Mouse (Mus musculus) intestine, embryonic 14.5 days (tissue): ENCODE measurements around the gene Slc8a1. TPM values are rescaled to one million over a fixed set of nuclear protein-coding genes. Genes with fewer than 3 reads are reported as not detected.
A peak's percentile ranks its signal among the peaks of the same experiment; 100 is the strongest.

Experiments
- ATAC-seq: fragments of 200-750 bp; cut with Nextera tagmentation; replicated peaks from 2 replicates; pipeline ENCODE4 v1.8.0; 2017; ENCODE audit warnings: low read depth, moderate number of reproducible peaks, moderate TSS enrichment, moderate library complexity; ENCODE audit not compliant: low FRiP score, low TSS enrichment
- DNase-seq: peaks from one replicate; pipeline ENCODE4 v3.0.0-alpha.2; 2018; ENCODE audit warnings: low spot score
- H3K27ac ChIP-seq: fragments of 300-500 bp; sonication (generic); 2 replicates; pipeline ENCODE4 v1.5.1; 2014; ENCODE audit warnings: low read depth, mild to moderate bottlenecking, control low read depth
- H3K27me3 ChIP-seq: fragments of 300-500 bp; sonication (generic); replicated peaks from 2 replicates; pipeline ENCODE4 v1.6.1; 2014; ENCODE audit warnings: low read length, control low read depth; ENCODE audit not compliant: control insufficient read depth, insufficient read depth
- H3K36me3 ChIP-seq: fragments of 300-500 bp; sonication (generic); 2 replicates; pipeline ENCODE4 v1.6.1; 2014; ENCODE audit warnings: low read length, control low read depth; ENCODE audit not compliant: control insufficient read depth, insufficient read depth
- H3K4me1 ChIP-seq: fragments of 300-500 bp; sonication (generic); replicated peaks from 2 replicates; pipeline ENCODE4 v1.6.1; 2014; ENCODE audit warnings: low read length, control low read depth, mixed read lengths; ENCODE audit not compliant: control insufficient read depth, insufficient read depth
- H3K4me2 ChIP-seq: fragments of 300-500 bp; sonication (generic); 2 replicates; pipeline ENCODE4 v1.6.1; 2014; ENCODE audit warnings: low read length
- H3K4me3 ChIP-seq: fragments of 300-500 bp; sonication (generic); 2 replicates; pipeline ENCODE4 v1.5.1; 2014; ENCODE audit warnings: low read depth, low read length, control low read depth, mixed read lengths
- H3K9ac ChIP-seq: fragments of 300-500 bp; sonication (generic); 2 replicates; pipeline ENCODE4 v1.6.1; 2014; ENCODE audit warnings: mild to moderate bottlenecking, low read length
- H3K9me3 ChIP-seq: fragments of 300-500 bp; sonication (generic); 2 replicates; pipeline ENCODE4 v1.6.1; 2016; ENCODE audit warnings: low read length, control low read depth; ENCODE audit not compliant: control insufficient read depth
- WGBS: fragments of 180-500 bp; shearing (Covaris S2); extraction: QIAGEN DNeasy Blood & Tissue Kit; methylation state at CpG from one replicate; pipeline ENCODE4 v1.1.7; 2014; 5-methylcytosine and 5-hydroxymethylcytosine counted together
- polyA plus RNA-seq: library from polyadenylated mRNA; unstranded; fragments of >200 nt; fragmentation: Nextera tagmentation; extraction: Ambion mirVana; gene quantifications from 2 replicates; pipeline ENCODE4 v1.2.1, GENCODE M21; 2014

The Slc8a1 gene
- polyA plus RNA-seq, 1 experiment from 2014 or later = 9.2 TPM

GRCm38 (mm10) chr17:81479807-81480206, 258.4 kb downstream of the Slc8a1 start:
- Histone ChIP-seq H3K4me3 (no peak overlapping the region), H3K9ac (no peak overlapping the region), H3K27me3 (no peaks in the 10 kb centered on the region), H3K4me2 (no peak overlapping the region), H3K4me1 (peaks cover 8% of the 10 kb centered on the region; the same call in 1 of the 2 replicates), H3K9me3 (no peaks in the 10 kb centered on the region), H3K36me3 (no peaks in the 10 kb centered on the region), H3K27ac (no peak overlapping the region)
- WGBS = 66% methylated on average over 4 of the region's 4 CpGs
- DNase-seq (no peak), ATAC-seq (no peak)

GRCm38 (mm10) chr17:81477420-81477819, 260.8 kb downstream of the Slc8a1 start:
- Histone ChIP-seq H3K9ac (no peak overlapping the region), H3K4me2 (no peak overlapping the region), H3K4me1 (peaks cover 8% of the 10 kb centered on the region; the same call in 1 of the 2 replicates), H3K27me3 (no peaks in the 10 kb centered on the region), H3K4me3 (no peak overlapping the region), H3K9me3 (no peaks in the 10 kb centered on the region), H3K36me3 (no peaks in the 10 kb centered on the region), H3K27ac (no peak overlapping the region)
- ATAC-seq (no peak), DNase-seq (no peak)
- WGBS = 71% methylated on average over 1 of the region's 1 CpGs

- H3K27me3 ChIP-seq = no peaks in the 10 kb centered on the region
- H3K9ac ChIP-seq = no peak overlapping the region
- H3K4me1 ChIP-seq = peaks cover 14% of the 10 kb centered on the region
- 72% methylated on average over 3 of the region's 3 CpGs for WGBS
- no peaks in the 10 kb centered on the region for H3K36me3 ChIP-seq
- DNase-seq (no peak), ATAC-seq (no peak)
- no peak overlapping the region for H3K4me3 ChIP-seq
- H3K9me3 ChIP-seq = no peaks in the 10 kb centered on the region
- H3K27ac ChIP-seq = no peak overlapping the region
- H3K4me2 ChIP-seq = no peak overlapping the region
These were observed 264.8 kb downstream of the Slc8a1 start for GRCm38 (mm10) chr17:81473363-81473762.

DNA sequence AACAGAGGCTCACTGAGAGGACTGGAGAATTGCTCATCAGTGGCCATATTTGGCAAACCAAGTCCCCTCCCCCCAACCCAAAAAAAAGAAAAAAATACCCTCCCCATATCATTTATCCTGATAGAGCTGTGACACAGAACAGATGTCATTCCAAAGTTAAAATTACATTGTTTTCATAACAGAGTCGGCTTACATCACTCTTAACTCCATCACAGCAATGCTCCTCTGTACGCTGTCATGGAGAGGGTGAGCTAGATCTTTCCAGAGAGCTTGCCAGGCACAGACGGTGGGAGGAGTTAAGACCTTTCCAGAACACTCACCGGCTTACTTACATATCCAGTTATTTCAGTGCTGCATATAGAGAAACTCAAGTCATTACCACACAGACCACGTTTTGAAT, 269.2 kb downstream of the Slc8a1 start:
- peak; percentile 53; the same call in 1 of the 2 replicates for ATAC-seq
- H3K4me1 ChIP-seq = peaks cover 11% of the 10 kb centered on the region

DNA sequence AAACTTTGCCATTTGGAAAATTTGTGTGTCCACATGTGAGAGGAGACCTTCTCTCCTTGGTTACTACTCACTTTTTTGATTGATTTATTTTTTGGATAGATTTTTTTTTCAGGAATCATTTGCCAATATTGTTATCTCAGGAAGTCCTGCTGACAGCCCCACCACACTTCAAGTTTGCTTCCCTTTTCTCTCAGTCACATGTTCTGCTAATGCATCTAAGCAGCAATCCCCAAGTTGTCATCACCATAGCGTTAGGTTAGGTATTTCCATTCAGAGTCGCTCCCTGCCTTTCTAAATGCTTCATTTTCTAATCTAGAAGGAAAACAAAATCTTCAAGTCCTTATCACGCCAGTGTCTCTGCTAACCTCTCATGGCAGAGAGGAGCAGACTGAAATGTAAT, 278.8 kb downstream of the Slc8a1 start:
- 87% methylated on average over 3 of the region's 3 CpGs for WGBS

More for the DNA sequence above, 269.2 kb downstream of the Slc8a1 start:
- no peak overlapping the region for H3K4me3 ChIP-seq
- H3K27ac ChIP-seq = no peak overlapping the region
- no peak overlapping the region for H3K9ac ChIP-seq
- H3K36me3 ChIP-seq = no peaks in the 10 kb centered on the region
- no peak overlapping the region for H3K4me2 ChIP-seq
- no peak for DNase-seq
- no peaks in the 10 kb centered on the region for H3K27me3 ChIP-seq
- H3K9me3 ChIP-seq = no peaks in the 10 kb centered on the region
- WGBS = 34% methylated on average over 5 of the region's 5 CpGs

GRCm38 (mm10) chr17:81455977-81456376, 282.2 kb downstream of the Slc8a1 start:
- H3K4me3 ChIP-seq = no peak overlapping the region
- DNase-seq = no peak
- H3K9ac ChIP-seq = no peak overlapping the region
- no peak for ATAC-seq
- H3K9me3 ChIP-seq = no peaks in the 10 kb centered on the region
- 84% methylated on average over 7 of the region's 7 CpGs for WGBS
- no peak overlapping the region for H3K4me2 ChIP-seq
- no peak overlapping the region for H3K27ac ChIP-seq
- no peaks in the 10 kb centered on the region for H3K4me1 ChIP-seq
- no peaks in the 10 kb centered on the region for H3K36me3 ChIP-seq
- H3K27me3 ChIP-seq = no peaks in the 10 kb centered on the region

More for the DNA sequence above, 278.8 kb downstream of the Slc8a1 start:
- H3K27ac ChIP-seq = no peak overlapping the region
- H3K36me3 ChIP-seq = no peaks in the 10 kb centered on the region
- H3K9ac ChIP-seq = no peak overlapping the region
- H3K9me3 ChIP-seq = no peaks in the 10 kb centered on the region
- ATAC-seq (no peak), DNase-seq (no peak)
- H3K4me1 ChIP-seq = no peaks in the 10 kb centered on the region
- no peak overlapping the region for H3K4me3 ChIP-seq
- no peaks in the 10 kb centered on the region for H3K27me3 ChIP-seq
- no peak overlapping the region for H3K4me2 ChIP-seq

DNA sequence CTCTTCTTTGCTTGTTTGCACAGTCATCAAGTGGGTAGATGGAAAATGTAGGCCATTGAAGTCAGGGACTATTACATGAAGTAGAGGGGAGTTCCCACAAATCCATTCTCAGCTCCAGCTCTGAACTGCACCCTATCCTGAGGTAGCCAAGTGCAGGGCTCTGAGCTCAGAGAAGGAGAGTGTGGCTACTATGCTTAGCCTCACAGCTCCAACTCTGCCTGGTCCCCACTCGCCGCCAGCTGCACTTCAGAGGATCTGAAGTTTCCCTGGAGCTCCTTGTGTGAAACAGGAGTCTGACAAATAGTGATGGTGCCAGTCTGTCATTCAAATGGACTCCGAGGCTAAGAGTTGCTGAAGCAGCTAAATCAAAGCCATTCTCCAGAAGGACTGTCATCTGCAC, 282.9 kb downstream of the Slc8a1 start:
- Histone ChIP-seq H3K9ac (no peak overlapping the region), H3K4me1 (no peaks in the 10 kb centered on the region), H3K4me2 (no peak overlapping the region), H3K36me3 (no peaks in the 10 kb centered on the region), H3K9me3 (no peaks in the 10 kb centered on the region), H3K4me3 (no peak overlapping the region), H3K27ac (no peak overlapping the region), H3K27me3 (no peaks in the 10 kb centered on the region)
- ATAC-seq (no peak), DNase-seq (no peak)
- 67% methylated on average over 3 of the region's 3 CpGs for WGBS

GRCm38 (mm10) chr17:81441463-81441862, 296.7 kb downstream of the Slc8a1 start, which contains the start of gene Gm11096:
Gene Gm11096, plus strand, starts transcription at chr17:81441763.
- Histone ChIP-seq H3K4me2 (no peak within 1 kb of the TSS), H3K36me3 (no peaks in the 10 kb centered on the region), H3K9ac (no peak within 1 kb of the TSS), H3K4me3 (no peak within 1 kb of the TSS), H3K9me3 (no peaks in the 10 kb centered on the region), H3K4me1 (no peaks in the 10 kb centered on the region), H3K27ac (no peak within 1 kb of the TSS), H3K27me3 (no peaks in the 10 kb centered on the region)
- ATAC-seq (no peak), DNase-seq (no peak)

DNA sequence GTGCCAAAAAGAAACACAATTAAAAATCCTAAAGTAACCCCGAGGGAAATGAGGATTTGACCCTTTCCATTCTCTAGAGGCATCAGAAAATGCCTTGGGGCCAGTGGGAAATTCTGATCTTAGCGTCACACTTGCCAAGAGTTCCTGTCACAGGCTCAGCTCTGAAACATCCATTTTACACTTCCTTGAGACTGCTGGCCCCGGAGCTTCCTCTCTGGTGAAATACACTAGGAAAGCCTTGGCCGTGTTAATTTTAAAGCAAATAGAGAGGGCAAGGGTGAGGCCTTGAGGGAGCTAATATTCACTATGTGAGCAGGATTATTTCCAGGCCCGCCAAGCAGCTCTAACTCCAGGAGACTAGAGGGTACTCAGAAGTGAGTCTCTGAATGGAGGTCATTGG, 305.0 kb downstream of the Slc8a1 start:
- Histone ChIP-seq H3K27ac (no peak overlapping the region), H3K9ac (no peak overlapping the region), H3K4me2 (no peak overlapping the region), H3K4me1 (no peaks in the 10 kb centered on the region), H3K27me3 (no peaks in the 10 kb centered on the region), H3K36me3 (no peaks in the 10 kb centered on the region), H3K9me3 (no peaks in the 10 kb centered on the region), H3K4me3 (no peak overlapping the region)
- ATAC-seq = no peak
- 31% methylated on average over 5 of the region's 5 CpGs for WGBS
- no peak for DNase-seq
